Mouse (Mus musculus) midbrain, embryonic 15.5 days (tissue): ENCODE data around the gene Hsd17b11. TPM values are rescaled to one million over a fixed set of nuclear protein-coding genes. Genes with fewer than 3 reads are reported as not detected.

Experiments
- ATAC-seq: fragments of 200-750 bp; cut with Nextera tagmentation; replicated peaks from 2 replicates; pipeline ENCODE4 v1.8.0; 2017; ENCODE audit warnings: moderate TSS enrichment
- H3K27ac ChIP-seq: fragments of 300-500 bp; sonication (generic); 2 replicates; pipeline ENCODE4 v1.5.1; 2015; ENCODE audit warnings: mild to moderate bottlenecking, inconsistent platforms
- H3K27me3 ChIP-seq: fragments of 300-500 bp; sonication (generic); replicated peaks from 2 replicates; pipeline ENCODE4 v1.6.1; 2015; ENCODE audit warnings: inconsistent platforms
- H3K36me3 ChIP-seq: fragments of 300-500 bp; sonication (generic); replicated peaks from 2 replicates; pipeline ENCODE4 v1.6.1; 2015; ENCODE audit warnings: inconsistent platforms
- H3K4me1 ChIP-seq: fragments of 300-500 bp; sonication (generic); 2 replicates; pipeline ENCODE4 v1.6.1; 2015; ENCODE audit warnings: inconsistent platforms
- H3K4me2 ChIP-seq: fragments of 300-500 bp; sonication (generic); 2 replicates; pipeline ENCODE4 v1.6.1; 2015; ENCODE audit warnings: inconsistent platforms, mild to moderate bottlenecking, moderate library complexity
- H3K4me3 ChIP-seq: fragments of 300-500 bp; sonication (generic); 2 replicates; pipeline ENCODE4 v1.5.1; 2015; ENCODE audit warnings: mild to moderate bottlenecking, inconsistent platforms
- H3K9ac ChIP-seq: fragments of 300-500 bp; sonication (generic); 2 replicates; pipeline ENCODE4 v1.6.1; 2015; ENCODE audit warnings: mild to moderate bottlenecking, inconsistent platforms
- H3K9me3 ChIP-seq: fragments of 300-500 bp; sonication (generic); 2 replicates; pipeline ENCODE4 v1.6.1; 2016; ENCODE audit warnings: inconsistent platforms
- WGBS: fragments of 180-500 bp; shearing (Covaris S2); methylation state at CpG from one replicate; pipeline ENCODE4 v1.1.7; 2015; ENCODE audit warnings: mixed read lengths; 5-methylcytosine and 5-hydroxymethylcytosine counted together
- polyA plus RNA-seq: library from polyadenylated mRNA; unstranded; fragments of >200 nt; fragmentation: Nextera tagmentation; extraction: Ambion mirVana; gene quantifications from 2 replicates; pipeline ENCODE4 v1.2.1, GENCODE M21; 2015

Gene Hsd17b11
- polyA plus RNA-seq, 1 experiment from 2014 or later: 2.6 TPM

GRCm38 (mm10) chr5:103999738-104000137, 22.0 kb downstream of the Hsd17b11 start:
- WGBS: 7% methylated on average over 5 of the region's 5 CpGs
- no peak for ATAC-seq
- H3K27ac ChIP-seq: no peak overlapping the region

GRCm38 (mm10) chr5:103998739-103999138, 23.0 kb downstream of the Hsd17b11 start:
- WGBS: 75% methylated on average over 5 of the region's 5 CpGs
- Histone ChIP-seq H3K4me2 (no peak overlapping the region), H3K9me3 (no peaks in the 10 kb centered on the region), H3K4me3 (no peak overlapping the region), H3K4me1 (peaks cover 9% of the 10 kb centered on the region), H3K9ac (no peak overlapping the region), H3K36me3 (no peaks in the 10 kb centered on the region), H3K27me3 (no peaks in the 10 kb centered on the region), H3K27ac (no peak overlapping the region)
- no peak for ATAC-seq

More at GRCm38 (mm10) chr5:103999738-104000137, 22.0 kb downstream of the Hsd17b11 start:
- no peak overlapping the region for H3K4me3 ChIP-seq
- no peaks in the 10 kb centered on the region for H3K27me3 ChIP-seq
- no peak overlapping the region for H3K4me2 ChIP-seq
- H3K9ac ChIP-seq: no peak overlapping the region
- no peaks in the 10 kb centered on the region for H3K9me3 ChIP-seq
- H3K4me1 ChIP-seq: peaks cover 9% of the 10 kb centered on the region
- H3K36me3 ChIP-seq: no peaks in the 10 kb centered on the region

DNA sequence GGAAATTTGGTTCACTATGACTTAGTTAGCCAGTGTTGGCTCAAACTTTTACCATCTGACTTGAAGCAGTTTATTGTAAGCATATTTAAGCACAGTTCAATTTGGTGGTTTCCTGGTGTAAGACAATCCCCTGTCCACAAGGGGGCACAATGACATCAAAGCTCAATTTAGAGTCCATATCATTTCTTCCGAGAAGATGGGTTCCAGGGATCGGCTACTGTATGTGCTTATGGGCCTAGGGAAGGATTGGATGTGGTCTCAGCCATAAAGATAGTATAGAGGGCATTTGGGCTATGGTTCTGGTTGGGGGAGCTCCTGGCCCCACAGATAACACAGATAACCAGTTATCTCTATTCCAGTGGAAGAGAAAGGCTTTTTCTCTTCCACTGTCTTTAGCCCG, 26.5 kb downstream of the Hsd17b11 start:
- Histone ChIP-seq H3K4me2 (no peak overlapping the region), H3K4me1 (no peaks in the 10 kb centered on the region), H3K9me3 (no peaks in the 10 kb centered on the region), H3K4me3 (no peak overlapping the region), H3K27me3 (no peaks in the 10 kb centered on the region), H3K27ac (no peak overlapping the region), H3K36me3 (no peaks in the 10 kb centered on the region), H3K9ac (no peak overlapping the region)
- no peak for ATAC-seq
- 60% methylated on average over 3 of the region's 3 CpGs for WGBS

- Histone ChIP-seq H3K27me3 (no peaks in the 10 kb centered on the region), H3K9ac (no peak overlapping the region), H3K27ac (no peak overlapping the region), H3K4me1 (no peaks in the 10 kb centered on the region), H3K36me3 (no peaks in the 10 kb centered on the region), H3K4me2 (no peak overlapping the region), H3K9me3 (no peaks in the 10 kb centered on the region), H3K4me3 (no peak overlapping the region)
- no peak for ATAC-seq
- WGBS: 86% methylated on average over 4 of the region's 4 CpGs
Observed at GRCm38 (mm10) chr5:103994669-103995068, 27.1 kb downstream of the Hsd17b11 start.

GRCm38 (mm10) chr5:103993601-103994000, 28.1 kb downstream of the Hsd17b11 start:
- no peak for ATAC-seq
- no peak overlapping the region for H3K4me3 ChIP-seq
- no peak overlapping the region for H3K9ac ChIP-seq
- H3K4me1 ChIP-seq: no peaks in the 10 kb centered on the region
- 78% methylated on average over 1 of the region's 1 CpGs for WGBS
- H3K36me3 ChIP-seq: no peaks in the 10 kb centered on the region
- H3K27ac ChIP-seq: no peak overlapping the region
- H3K27me3 ChIP-seq: no peaks in the 10 kb centered on the region
- H3K4me2 ChIP-seq: no peak overlapping the region
- no peaks in the 10 kb centered on the region for H3K9me3 ChIP-seq

- Histone ChIP-seq H3K4me3 (no peak overlapping the region), H3K27me3 (no peaks in the 10 kb centered on the region), H3K4me2 (no peak overlapping the region), H3K9me3 (no peaks in the 10 kb centered on the region), H3K36me3 (no peaks in the 10 kb centered on the region), H3K4me1 (no peaks in the 10 kb centered on the region), H3K9ac (no peak overlapping the region), H3K27ac (no peak overlapping the region)
- WGBS: 91% methylated on average over 9 of the region's 9 CpGs
- ATAC-seq: no peak
Observed at GRCm38 (mm10) chr5:103992831-103993230, 28.9 kb downstream of the Hsd17b11 start.

DNA sequence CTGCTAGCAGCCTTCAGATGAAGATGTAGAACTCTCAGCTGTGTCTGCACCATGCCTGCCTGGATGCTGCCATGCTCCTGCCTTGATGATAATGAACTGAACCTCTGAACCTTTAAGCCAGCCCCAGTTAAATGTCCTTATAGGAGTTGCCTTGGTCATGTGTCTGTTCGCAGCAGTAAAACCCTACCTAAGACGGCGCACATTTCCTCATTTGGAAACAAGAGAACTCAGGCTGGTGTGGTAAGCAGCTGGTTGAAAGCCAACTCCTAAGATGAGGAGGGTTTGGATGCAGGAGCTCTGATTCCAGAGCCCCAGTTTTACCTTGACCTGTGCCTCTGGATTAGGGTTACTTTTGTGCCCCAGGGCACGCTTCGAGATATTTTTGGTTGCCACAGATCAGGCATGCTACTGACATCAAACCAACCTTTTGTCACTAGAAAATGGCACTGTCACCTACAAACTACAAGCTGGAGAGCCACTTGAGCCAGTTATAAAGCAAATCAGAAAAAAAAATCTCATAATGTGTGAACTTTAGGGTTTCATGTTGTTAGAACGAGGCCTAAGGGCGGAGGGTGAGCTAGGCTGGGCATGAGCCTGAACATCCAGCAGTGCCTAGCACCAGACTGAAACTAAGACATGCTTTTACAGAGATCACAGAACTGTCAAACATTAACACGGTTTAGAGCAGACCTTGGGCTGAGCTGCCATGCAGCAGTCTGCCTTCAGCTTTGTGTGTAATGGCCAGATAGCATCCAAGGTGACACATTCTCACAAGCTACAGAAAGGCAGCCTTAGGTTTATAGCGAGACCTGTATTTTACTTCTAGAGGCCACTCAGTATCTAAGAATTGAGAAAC, 40.8 kb downstream of the Hsd17b11 start:
- no peak overlapping the region for H3K27ac ChIP-seq
- H3K4me2 ChIP-seq: no peak overlapping the region
- H3K9ac ChIP-seq: no peak overlapping the region
- 92% methylated on average over 9 of the region's 9 CpGs for WGBS
- no peak for ATAC-seq
- H3K27me3 ChIP-seq: no peaks in the 10 kb centered on the region
- H3K4me3 ChIP-seq: no peak overlapping the region
- no peaks in the 10 kb centered on the region for H3K4me1 ChIP-seq
- no peaks in the 10 kb centered on the region for H3K9me3 ChIP-seq
- no peaks in the 10 kb centered on the region for H3K36me3 ChIP-seq

DNA sequence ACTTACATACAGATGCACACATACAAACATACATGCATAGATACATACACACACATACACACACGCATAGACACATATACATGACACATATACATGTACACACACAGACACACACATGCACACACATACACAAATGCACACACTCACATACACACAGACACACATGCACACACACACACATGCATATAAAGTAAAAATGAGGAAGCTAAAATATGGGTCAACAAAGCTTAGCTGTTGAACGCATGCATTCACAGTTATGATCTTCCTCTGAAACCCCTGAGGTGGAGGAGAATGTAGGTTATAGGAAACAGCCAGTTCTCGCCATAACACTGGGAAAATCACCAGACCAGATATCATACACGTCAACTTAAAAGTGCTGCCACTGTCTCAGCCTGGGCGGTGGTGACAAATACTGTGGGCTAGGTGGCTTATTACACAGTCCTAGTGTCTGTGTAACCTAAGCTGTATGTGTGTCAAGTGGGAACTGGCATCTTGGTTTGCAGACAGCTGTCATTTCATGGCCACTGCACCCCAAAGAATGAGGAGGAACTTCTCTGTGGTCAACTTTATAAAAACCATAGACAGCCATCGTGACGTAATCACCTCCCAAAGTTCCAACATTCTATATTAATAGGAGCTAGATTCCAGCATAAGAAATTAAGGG, 43.7 kb downstream of the Hsd17b11 start:
- no peak overlapping the region for H3K9ac ChIP-seq
- 91% methylated on average over 7 of the region's 7 CpGs for WGBS

DNA sequence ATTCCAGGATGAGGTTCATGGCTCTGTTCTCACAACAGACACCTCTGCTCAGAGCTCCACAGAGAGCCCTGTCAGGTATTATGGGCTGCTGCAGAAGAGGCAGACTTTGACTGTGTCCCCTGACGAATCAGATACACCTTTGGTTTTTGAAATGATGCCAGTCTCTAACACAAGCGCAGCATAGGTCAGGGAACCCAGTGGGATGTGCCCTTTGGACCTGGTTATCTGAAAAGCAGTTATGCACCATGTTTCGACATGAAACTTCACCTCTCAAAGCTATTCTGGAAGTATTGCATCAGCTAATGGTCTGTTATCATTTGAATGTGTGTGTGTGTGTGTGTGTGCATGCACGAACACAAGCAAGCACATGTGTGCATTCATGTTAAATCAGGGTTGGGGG, 44.4 kb downstream of the Hsd17b11 start, which contains the start of gene Hsd17b13:
TSS of gene Hsd17b13 (minus strand) at position 114 of the 400 bp plus-strand sequence.
- H3K36me3 ChIP-seq: no peaks in the 10 kb centered on the region
- H3K4me3 ChIP-seq: no peak within 1 kb of the TSS
- no peaks in the 10 kb centered on the region for H3K27me3 ChIP-seq
- no peak within 1 kb of the TSS for H3K9ac ChIP-seq
- H3K4me1 ChIP-seq: no peaks in the 10 kb centered on the region
- no peak within 1 kb of the TSS for H3K4me2 ChIP-seq
- no peak within 1 kb of the TSS for H3K27ac ChIP-seq
- ATAC-seq: no peak
- H3K9me3 ChIP-seq: no peaks in the 10 kb centered on the region
- WGBS: 85% methylated on average over 4 of the region's 4 CpGs

More for the DNA sequence above, 43.7 kb downstream of the Hsd17b11 start:
- Histone ChIP-seq H3K4me2 (no peak overlapping the region), H3K36me3 (no peaks in the 10 kb centered on the region), H3K27me3 (no peaks in the 10 kb centered on the region), H3K27ac (no peak overlapping the region), H3K4me1 (no peaks in the 10 kb centered on the region), H3K9me3 (no peaks in the 10 kb centered on the region), H3K4me3 (no peak overlapping the region)
- ATAC-seq: no peak

DNA sequence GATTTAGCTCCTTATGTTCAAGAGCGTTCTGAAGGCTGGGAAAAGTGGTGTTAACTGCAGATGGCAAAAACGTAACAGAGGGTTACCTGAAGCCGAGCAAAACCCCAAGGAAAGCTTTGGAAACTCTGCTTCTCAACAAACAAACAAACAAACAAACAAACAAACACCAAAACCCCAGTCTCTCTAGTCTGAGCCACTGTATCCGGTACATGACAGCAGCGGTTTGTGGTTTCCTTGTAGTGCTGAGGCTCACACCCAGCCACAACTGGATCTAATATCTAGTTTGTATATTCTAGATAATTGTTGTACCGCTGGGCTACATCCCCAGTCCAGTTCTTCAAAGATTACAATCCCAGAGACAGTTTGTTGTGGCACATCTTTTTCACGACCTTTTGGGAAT, 46.0 kb downstream of the Hsd17b11 start:
- Histone ChIP-seq H3K9me3 (no peaks in the 10 kb centered on the region), H3K36me3 (no peaks in the 10 kb centered on the region), H3K4me3 (no peak overlapping the region), H3K27ac (no peak overlapping the region), H3K4me1 (no peaks in the 10 kb centered on the region), H3K27me3 (no peaks in the 10 kb centered on the region), H3K4me2 (no peak overlapping the region), H3K9ac (no peak overlapping the region)
- no peak for ATAC-seq
- WGBS: 87% methylated on average over 7 of the region's 7 CpGs

DNA sequence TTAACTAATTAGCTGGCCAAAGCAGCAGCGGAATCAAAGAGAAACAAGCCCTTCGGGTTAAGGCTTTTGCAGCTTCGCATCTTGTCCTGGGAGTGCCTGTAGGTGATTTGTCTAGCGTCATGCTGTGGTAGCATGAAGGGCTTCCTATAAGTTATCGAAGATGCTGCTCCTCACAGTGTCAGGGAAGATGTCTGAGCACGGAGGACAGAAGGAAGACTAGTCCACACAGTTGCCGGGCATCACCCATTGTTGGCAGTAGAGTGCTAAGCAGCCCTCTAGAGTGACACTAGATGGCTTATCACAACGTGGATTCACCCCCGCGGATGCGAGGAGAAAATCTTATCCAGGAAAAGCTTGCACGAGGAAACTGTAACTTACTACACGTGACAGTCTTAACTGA, 48.9 kb downstream of the Hsd17b11 start:
- Histone ChIP-seq H3K4me3 (no peak overlapping the region), H3K4me2 (no peak overlapping the region), H3K9ac (no peak overlapping the region), H3K36me3 (no peaks in the 10 kb centered on the region), H3K27me3 (no peaks in the 10 kb centered on the region), H3K4me1 (no peaks in the 10 kb centered on the region), H3K9me3 (no peaks in the 10 kb centered on the region), H3K27ac (no peak overlapping the region)
- no peak for ATAC-seq
- 75% methylated on average over 13 of the region's 13 CpGs for WGBS

DNA sequence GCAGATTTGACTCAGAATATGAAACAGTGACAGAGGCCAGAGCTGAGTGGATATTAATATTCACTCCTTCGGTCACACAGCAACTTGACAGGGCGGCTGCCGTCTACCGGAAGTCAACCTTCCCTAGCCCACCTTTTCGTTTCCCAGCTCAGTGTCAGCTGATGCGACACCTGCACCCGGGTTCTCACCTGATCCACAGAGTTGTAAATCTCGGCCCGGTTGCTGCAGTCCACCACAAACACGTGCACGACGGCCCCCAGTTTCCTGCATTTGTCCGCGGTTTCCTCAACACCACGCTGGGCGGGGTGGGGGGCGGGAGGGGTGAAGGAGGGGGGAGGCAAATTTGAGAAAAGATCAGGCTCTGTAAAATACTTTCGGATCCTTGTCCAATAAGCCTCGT, 49.3 kb downstream of the Hsd17b11 start:
- Histone ChIP-seq H3K4me1 (no peaks in the 10 kb centered on the region), H3K9me3 (no peaks in the 10 kb centered on the region), H3K27ac (no peak overlapping the region), H3K4me2 (no peak overlapping the region), H3K27me3 (no peaks in the 10 kb centered on the region), H3K4me3 (no peak overlapping the region), H3K9ac (no peak overlapping the region), H3K36me3 (no peaks in the 10 kb centered on the region)
- no peak for ATAC-seq
- 76% methylated on average over 19 of the region's 19 CpGs for WGBS

DNA sequence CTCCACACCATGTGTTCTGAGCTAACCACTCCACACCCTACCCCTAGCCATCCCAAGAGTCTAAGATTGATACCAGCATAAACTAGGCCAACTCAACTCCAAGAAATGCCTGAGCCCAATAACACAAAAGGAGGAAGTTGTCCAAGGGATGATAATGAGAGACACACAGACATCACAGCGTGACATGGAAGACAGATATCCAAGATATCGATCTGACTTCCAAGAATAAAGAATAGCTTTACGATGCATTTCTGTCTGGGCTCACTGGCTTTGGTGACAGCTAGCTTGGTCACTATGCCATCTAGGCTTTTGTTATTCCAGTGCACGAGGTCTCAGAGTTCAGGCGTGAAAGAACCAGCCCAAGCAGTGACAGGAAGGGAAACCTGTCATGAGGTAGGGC, 50.7 kb downstream of the Hsd17b11 start:
- no peak overlapping the region for H3K27ac ChIP-seq
- no peaks in the 10 kb centered on the region for H3K4me1 ChIP-seq
- no peak overlapping the region for H3K4me3 ChIP-seq
- no peaks in the 10 kb centered on the region for H3K27me3 ChIP-seq
- H3K4me2 ChIP-seq: no peak overlapping the region
- no peak for ATAC-seq
- H3K36me3 ChIP-seq: no peaks in the 10 kb centered on the region
- H3K9me3 ChIP-seq: no peaks in the 10 kb centered on the region
- H3K9ac ChIP-seq: no peak overlapping the region
- WGBS: 76% methylated on average over 5 of the region's 5 CpGs
